Mouse (Mus musculus) myocyte (in vitro differentiated cells): Measurements from ENCODE around the gene Pcdh9.

Experiments
- CEBPB ChIP-seq: IDR thresholded peaks from 2 replicates; pipeline ENCODE4 v1.6.1; 2011; ENCODE audit warnings: mild to moderate bottlenecking, moderate library complexity; ENCODE audit not compliant: poor library complexity, insufficient read depth, severe bottlenecking
- E2F4 ChIP-seq: IDR thresholded peaks from one replicate; pipeline ENCODE4 v1.6.1; 2011; ENCODE audit warnings: mild to moderate bottlenecking, control low read depth, moderate library complexity; ENCODE audit not compliant: insufficient read depth
- MYOD1 ChIP-seq, 3 experiments: IDR thresholded peaks; one replicate each; pipeline ENCODE4 v1.6.1; 2011; ENCODE audit warnings: control low read depth in 2 of 3, low read depth in 2 of 3, mild to moderate bottlenecking in 2 of 3, moderate library complexity in 1 of 3; ENCODE audit not compliant: insufficient read length in 2 of 3, control insufficient read depth in 1 of 3
- POLR2A ChIP-seq: IDR thresholded peaks from one replicate; pipeline ENCODE4 v1.6.1; 2011; ENCODE audit warnings: low read depth, mild to moderate bottlenecking, control low read depth, moderate library complexity; ENCODE audit not compliant: insufficient read length
- POLR2AphosphoS2 ChIP-seq: IDR thresholded peaks from one replicate; pipeline ENCODE4 v1.6.1; 2011; ENCODE audit warnings: low read depth, control low read depth; ENCODE audit not compliant: insufficient read length
- REST ChIP-seq: IDR thresholded peaks from one replicate; pipeline ENCODE4 v1.6.1; 2011; ENCODE audit warnings: mild to moderate bottlenecking, control low read depth, moderate library complexity; ENCODE audit not compliant: insufficient read depth, insufficient read length
- TCF12 ChIP-seq: IDR thresholded peaks from one replicate; pipeline ENCODE4 v1.6.1; 2011; ENCODE audit warnings: mild to moderate bottlenecking, control low read depth; ENCODE audit not compliant: poor library complexity, insufficient read depth, severe bottlenecking
- USF1 ChIP-seq: IDR thresholded peaks from one replicate; pipeline ENCODE4 v1.6.1; 2011; ENCODE audit warnings: low read depth, mild to moderate bottlenecking, control low read depth, moderate library complexity

DNA sequence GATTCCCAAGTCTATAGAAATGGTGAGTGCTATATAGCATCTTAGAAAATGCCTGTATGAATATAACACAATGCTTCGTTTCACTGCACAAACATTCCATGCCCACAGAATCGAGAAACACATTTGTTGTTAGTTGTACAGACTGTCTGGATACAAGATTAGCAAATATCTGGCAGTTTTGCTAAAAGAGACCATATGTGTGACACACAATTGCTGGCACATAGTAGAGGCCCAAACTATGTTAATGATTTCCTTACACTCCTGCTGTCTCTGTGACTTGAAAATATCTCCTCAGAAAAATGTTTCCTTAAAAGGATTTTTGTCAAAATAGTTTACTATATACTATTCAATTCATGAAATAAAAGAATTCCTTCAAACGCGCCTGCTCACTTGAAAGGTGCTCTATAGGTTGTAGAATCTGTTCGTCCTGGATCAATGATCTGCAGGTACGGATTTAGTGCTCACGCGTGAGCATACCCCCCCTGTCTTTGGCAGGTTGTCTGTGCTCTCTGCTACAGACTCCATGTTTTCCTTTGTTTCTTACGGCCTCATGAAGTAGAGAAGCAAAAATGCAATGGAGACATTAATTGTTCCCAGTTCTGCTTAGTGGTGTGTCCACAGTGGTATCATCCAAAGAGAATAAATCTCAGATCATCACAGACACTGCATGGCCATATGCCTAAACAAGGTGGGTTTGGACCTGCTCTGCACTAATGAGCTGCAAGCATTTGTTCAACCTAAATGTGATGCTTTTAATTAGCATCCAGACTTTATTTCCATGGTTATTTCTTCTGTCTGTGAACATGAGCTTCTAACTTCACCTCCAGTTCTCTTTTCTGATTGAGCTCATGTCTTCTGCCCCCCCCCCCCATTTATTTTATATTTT is 707.6 kb downstream of the Pcdh9 start:
- no peak for TF ChIP-seq CEBPB
- TF ChIP-seq USF1 = no peak
- TF ChIP-seq POLR2AphosphoS2 = no peak
- no peak for TF ChIP-seq POLR2A
- TF ChIP-seq MYOD1 (IDR thresholded peaks at IDR 0.05; ENCODE audit: control insufficient read depth in 1 of 3, insufficient read length in 2 of 3, low read depth in 2 of 3) = no peak
- TF ChIP-seq TCF12 = no peak
- TF ChIP-seq REST = no peak
- no peak for TF ChIP-seq E2F4
